Mouse (Mus musculus): ENCODE measurements around the gene Trim25.

Trim25 gene

GRCm38 (mm10) chr11:88998974-88999722 is at the start of gene Trim25:
Gene Trim25 (plus strand): TSS chr11:88999376.
- in situ Hi-C loops (cut with MboI, MseI) = loop anchor here in 1 of 2 experiments (5.0 kb wide), 1 partner anchor 38 kb away; no protein-coding TSS in a partner anchor

- in situ Hi-C loops (cut with MboI, MseI) = no loop called here
These were observed 49.2 kb upstream of the Trim25 start for GRCm38 (mm10) chr11:88949802-88950639.

- in situ Hi-C loops (cut with MboI, MseI) = no loop called here
These were observed 48.4 kb upstream of the Trim25 start for GRCm38 (mm10) chr11:88950640-88951250.

GRCm38 (mm10) chr11:88951576-88951975 is 47.6 kb upstream of the Trim25 start:
- in situ Hi-C loops (cut with MboI, MseI) = no loop called here

- in situ Hi-C loops (cut with MboI, MseI) = no loop called here
These were observed 47.1 kb upstream of the Trim25 start for GRCm38 (mm10) chr11:88952117-88952516.

- in situ Hi-C loops (cut with MboI, MseI) = no loop called here
These were observed 45.6 kb upstream of the Trim25 start for GRCm38 (mm10) chr11:88953582-88953981.

GRCm38 (mm10) chr11:88954803-88955202 is 44.4 kb upstream of the Trim25 start:
- in situ Hi-C loops (cut with MboI, MseI) = no loop called here

GRCm38 (mm10) chr11:88955217-88955969 is 43.8 kb upstream of the Trim25 start, which contains the start of gene Scpep1:
Gene Scpep1 (minus strand): TSS chr11:88955465.
- in situ Hi-C loops (cut with MboI, MseI) = no loop called here

- in situ Hi-C loops (cut with MboI, MseI) = no loop called here
These were observed 40.3 kb upstream of the Trim25 start for GRCm38 (mm10) chr11:88958851-88959250.

- in situ Hi-C loops (cut with MboI, MseI) = no loop called here
These were observed 32.3 kb upstream of the Trim25 start, which contains the start of gene Elobl for GRCm38 (mm10) chr11:88966881-88967361. Gene Elobl (minus strand): TSS chr11:88966931.

GRCm38 (mm10) chr11:88970202-88970732 is 28.9 kb upstream of the Trim25 start, which contains the start of gene Coil:
Gene Coil (plus strand): TSS chr11:88970252.
- in situ Hi-C loops (cut with MboI, MseI) = no loop called here

GRCm38 (mm10) chr11:88973776-88974701 is 25.1 kb upstream of the Trim25 start:
- in situ Hi-C loops (cut with MboI, MseI) = no loop called here

- in situ Hi-C loops (cut with MboI, MseI) = no loop called here
These were observed 22.9 kb upstream of the Trim25 start for GRCm38 (mm10) chr11:88976320-88976719.

GRCm38 (mm10) chr11:88977188-88977587 is 22.0 kb upstream of the Trim25 start:
- in situ Hi-C loops (cut with MboI, MseI) = no loop called here

- in situ Hi-C loops (cut with MboI, MseI) = no loop called here
These were observed 17.8 kb upstream of the Trim25 start for GRCm38 (mm10) chr11:88981337-88981736.

- in situ Hi-C loops (cut with MboI, MseI) = no loop called here
These were observed 12.6 kb upstream of the Trim25 start for GRCm38 (mm10) chr11:88986616-88987015.

GRCm38 (mm10) chr11:88988956-88989355 is 10.2 kb upstream of the Trim25 start:
- in situ Hi-C loops (cut with MboI, MseI) = no loop called here

- in situ Hi-C loops (cut with MboI, MseI) = no loop called here
These were observed 9.6 kb upstream of the Trim25 start for GRCm38 (mm10) chr11:88989530-88989929.

- in situ Hi-C loops (cut with MboI, MseI) = loop anchor here in 1 of 2 experiments (5.0 kb wide), 2 partner anchors 44 to 69 kb away; no protein-coding TSS in a partner anchor
These were observed 6.0 kb upstream of the Trim25 start for GRCm38 (mm10) chr11:88993186-88993585.

Measured in T-helper 17 cell (primary cell).